Mouse (Mus musculus): ENCODE measurements around the gene AL731706.1. TPM values are rescaled to one million over a fixed set of nuclear protein-coding genes. Genes with fewer than 3 reads are reported as not detected.

The AL731706.1 gene
- 15.1 and 15.5 TPM in 2 replicates for polyA plus RNA-seq (2015; fragmentation: Nextera tagmentation; extraction: Ambion mirVana)

- Histone ChIP-seq H3K9ac (peak within 1 kb of the TSS; percentile 84), H3K27me3 (no peaks in the 10 kb centered on the region), H3K4me3 (replicated peaks) (peak within 1 kb of the TSS; percentile 79), H3K9me3 (replicated peaks) (no peaks in the 10 kb centered on the region), H3K4me2 (peak within 1 kb of the TSS; percentile 70), H3K27ac (peak within 1 kb of the TSS; percentile 89), H3K4me1 (replicated peaks) (peaks cover 30% of the 10 kb centered on the region), H3K36me3 (no peaks in the 10 kb centered on the region)
- WGBS (ENCODE audit: insufficient replicate concordance) = under 1% methylated on average over 49 of the region's 49 CpGs
- DNase-seq (peak; percentile 99), ATAC-seq (ENCODE audit: low read depth) (peak; percentile 92)
Observed at GRCm38 (mm10) chr2:136891068-136891950, at the start of gene AL731706.1, which contains the start of the genes Slx4ip and Mkks. Gene AL731706.1 (minus strand): TSS chr2:136891389. Gene Slx4ip (plus strand): TSS chr2:136891218. Gene Mkks (minus strand): TSS chr2:136891389.

- 56% methylated on average over 1 of the region's 1 CpGs for WGBS (ENCODE audit: insufficient replicate concordance)
- H3K9ac ChIP-seq = no peak overlapping the region
Observed at GRCm38 (mm10) chr2:136938249-136938648, 47.1 kb upstream of the AL731706.1 start.

GRCm38 (mm10) chr2:136936391-136937288, 45.5 kb upstream of the AL731706.1 start:
- no peaks in the 10 kb centered on the region for H3K36me3 ChIP-seq
- no peak overlapping the region for H3K4me2 ChIP-seq
- 53% methylated on average over 4 of the region's 4 CpGs for WGBS (ENCODE audit: insufficient replicate concordance)
- DNase-seq (no peak), ATAC-seq (ENCODE audit: low read depth) (no peak)
- H3K4me1 ChIP-seq (replicated peaks) = no peaks in the 10 kb centered on the region
- no peaks in the 10 kb centered on the region for H3K9me3 ChIP-seq (replicated peaks)
- no peak overlapping the region for H3K27ac ChIP-seq
- no peak overlapping the region for H3K4me3 ChIP-seq (replicated peaks)
- H3K9ac ChIP-seq = no peak overlapping the region
- no peaks in the 10 kb centered on the region for H3K27me3 ChIP-seq

More at GRCm38 (mm10) chr2:136938249-136938648, 47.1 kb upstream of the AL731706.1 start:
- ATAC-seq (ENCODE audit: low read depth) (no peak), DNase-seq (no peak)
- Histone ChIP-seq H3K27me3 (no peaks in the 10 kb centered on the region), H3K27ac (no peak overlapping the region), H3K9me3 (replicated peaks) (no peaks in the 10 kb centered on the region), H3K4me3 (replicated peaks) (no peak overlapping the region), H3K4me2 (no peak overlapping the region), H3K4me1 (replicated peaks) (no peaks in the 10 kb centered on the region), H3K36me3 (no peaks in the 10 kb centered on the region)

DNA sequence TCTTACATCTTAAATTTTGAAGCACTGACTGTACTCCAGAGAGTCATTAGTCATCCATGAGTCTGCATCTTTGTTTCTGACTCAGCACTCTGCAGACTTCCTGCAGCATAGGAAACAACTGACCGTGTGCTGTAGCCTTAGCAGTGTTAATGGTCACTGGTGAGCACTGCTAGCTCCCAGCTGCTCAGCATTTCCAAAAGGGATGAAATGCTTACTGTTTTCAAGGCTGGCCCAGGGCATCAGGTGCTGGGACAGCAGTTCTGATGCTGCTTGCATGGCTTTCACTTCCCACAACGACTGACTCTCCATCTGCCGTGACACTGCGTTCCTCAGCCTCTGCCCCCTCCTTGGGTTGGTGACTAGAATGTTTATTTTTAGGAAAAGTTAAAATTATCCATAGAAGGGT, 29.8 kb upstream of the AL731706.1 start:
- H3K36me3 ChIP-seq = no peaks in the 10 kb centered on the region
- peak; percentile 63 for DNase-seq
- 34% methylated on average over 4 of the region's 4 CpGs for WGBS (ENCODE audit: insufficient replicate concordance)
- H3K4me1 ChIP-seq (replicated peaks) = peaks cover 24% of the 10 kb centered on the region
- peak overlapping the region; percentile 87 for H3K27ac ChIP-seq
- peak overlapping the region; percentile 40; the same call in 1 of the 2 replicates for H3K4me2 ChIP-seq
- no peak overlapping the region for H3K9ac ChIP-seq
- H3K9me3 ChIP-seq (replicated peaks) = no peaks in the 10 kb centered on the region
- peak; percentile 97 for ATAC-seq (ENCODE audit: low read depth)
- H3K4me3 ChIP-seq (replicated peaks) = 0 out of 2 replicates have a peak overlapping the region, but pooled peaks have one; percentile 10
- H3K27me3 ChIP-seq = no peaks in the 10 kb centered on the region

- DNase-seq = no peak
- Histone ChIP-seq H3K9ac (no peak overlapping the region; the same call in 1 of the 2 replicates), H3K4me3 (replicated peaks) (no peak overlapping the region), H3K4me2 (0 out of 2 replicates have a peak overlapping the region, but pooled peaks have one; percentile 10), H3K4me1 (replicated peaks) (peaks cover 24% of the 10 kb centered on the region), H3K27me3 (no peaks in the 10 kb centered on the region), H3K36me3 (no peaks in the 10 kb centered on the region), H3K27ac (peak overlapping the region; percentile 87), H3K9me3 (replicated peaks) (no peaks in the 10 kb centered on the region)
- peak; percentile 19; the same call in 1 of the 2 replicates for ATAC-seq (ENCODE audit: low read depth)
- 56% methylated on average over 3 of the region's 3 CpGs for WGBS (ENCODE audit: insufficient replicate concordance)
Observed at GRCm38 (mm10) chr2:136920257-136920993, 29.2 kb upstream of the AL731706.1 start.

DNA sequence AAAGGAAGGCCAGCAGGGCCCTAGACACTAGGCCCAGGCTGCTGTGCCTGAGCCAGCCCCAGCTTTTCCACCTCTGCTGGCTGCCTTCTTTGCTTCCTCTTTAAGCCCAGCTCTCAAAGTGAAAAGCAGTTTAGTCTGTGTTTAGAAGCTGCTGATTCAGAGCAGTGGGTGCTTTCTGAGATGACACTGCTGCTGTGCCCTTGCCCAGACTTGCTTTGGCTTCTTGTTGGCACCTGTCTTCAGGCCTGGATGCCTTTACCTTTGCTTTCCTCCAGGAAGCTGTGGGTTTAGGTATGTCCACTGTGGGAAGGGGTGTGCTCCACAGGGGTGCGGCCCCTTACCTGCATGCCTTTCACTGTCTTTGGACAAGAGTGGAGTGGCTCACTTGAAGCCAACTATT, 28.2 kb upstream of the AL731706.1 start:
- Histone ChIP-seq H3K27ac (peak overlapping the region; percentile 87; the same call in 1 of the 2 replicates), H3K9me3 (replicated peaks) (no peaks in the 10 kb centered on the region), H3K9ac (no peak overlapping the region), H3K4me1 (replicated peaks) (peaks cover 24% of the 10 kb centered on the region), H3K4me3 (replicated peaks) (no peak overlapping the region), H3K27me3 (no peaks in the 10 kb centered on the region), H3K4me2 (no peak overlapping the region), H3K36me3 (no peaks in the 10 kb centered on the region)
- DNase-seq (no peak), ATAC-seq (ENCODE audit: low read depth) (no peak)
- WGBS (ENCODE audit: insufficient replicate concordance) = 73% methylated on average over 1 of the region's 1 CpGs

DNA sequence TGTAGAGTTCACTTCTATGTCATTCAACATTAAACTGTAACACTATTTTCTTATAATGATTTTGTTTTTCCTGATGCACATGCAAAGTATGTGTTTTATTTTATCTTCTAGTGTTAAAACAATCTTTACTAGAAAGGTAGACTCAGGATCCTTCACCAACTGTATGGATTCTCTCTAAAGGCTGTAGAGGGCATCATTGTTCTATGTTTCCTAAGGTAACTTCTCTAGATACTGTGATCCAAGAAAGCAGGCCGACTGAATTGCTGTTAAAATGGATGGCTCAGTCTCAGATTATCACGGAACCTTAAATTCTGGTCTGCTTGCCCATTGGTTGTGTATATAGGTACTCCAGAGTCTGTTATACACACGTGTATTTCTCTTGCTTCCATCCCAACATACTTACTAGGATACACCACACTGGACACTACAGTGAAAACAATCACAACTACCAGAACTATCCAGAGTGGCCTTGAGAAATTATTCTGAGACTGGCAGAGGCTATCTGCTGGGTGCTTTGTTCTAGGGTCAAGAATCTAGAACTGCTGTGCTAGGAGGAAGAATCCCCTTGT, 23.2 kb upstream of the AL731706.1 start:
- Histone ChIP-seq H3K36me3 (no peaks in the 10 kb centered on the region), H3K4me1 (replicated peaks) (peaks cover 5% of the 10 kb centered on the region), H3K27ac (no peak overlapping the region), H3K9me3 (replicated peaks) (no peaks in the 10 kb centered on the region), H3K4me2 (no peak overlapping the region), H3K4me3 (replicated peaks) (no peak overlapping the region), H3K27me3 (no peaks in the 10 kb centered on the region), H3K9ac (no peak overlapping the region)
- ATAC-seq (ENCODE audit: low read depth) (no peak), DNase-seq (no peak)
- 61% methylated on average over 3 of the region's 3 CpGs for WGBS (ENCODE audit: insufficient replicate concordance)

GRCm38 (mm10) chr2:136913021-136913420, 21.8 kb upstream of the AL731706.1 start:
- H3K4me1 ChIP-seq (replicated peaks) = peaks cover 6% of the 10 kb centered on the region
- DNase-seq (no peak), ATAC-seq (ENCODE audit: low read depth) (no peak)
- H3K9ac ChIP-seq = no peak overlapping the region
- no peaks in the 10 kb centered on the region for H3K36me3 ChIP-seq
- WGBS (ENCODE audit: insufficient replicate concordance) = 85% methylated on average over 3 of the region's 3 CpGs
- no peak overlapping the region for H3K4me3 ChIP-seq (replicated peaks)
- H3K27me3 ChIP-seq = no peaks in the 10 kb centered on the region
- H3K4me2 ChIP-seq = no peak overlapping the region
- H3K9me3 ChIP-seq (replicated peaks) = no peaks in the 10 kb centered on the region
- H3K27ac ChIP-seq = no peak overlapping the region

DNA sequence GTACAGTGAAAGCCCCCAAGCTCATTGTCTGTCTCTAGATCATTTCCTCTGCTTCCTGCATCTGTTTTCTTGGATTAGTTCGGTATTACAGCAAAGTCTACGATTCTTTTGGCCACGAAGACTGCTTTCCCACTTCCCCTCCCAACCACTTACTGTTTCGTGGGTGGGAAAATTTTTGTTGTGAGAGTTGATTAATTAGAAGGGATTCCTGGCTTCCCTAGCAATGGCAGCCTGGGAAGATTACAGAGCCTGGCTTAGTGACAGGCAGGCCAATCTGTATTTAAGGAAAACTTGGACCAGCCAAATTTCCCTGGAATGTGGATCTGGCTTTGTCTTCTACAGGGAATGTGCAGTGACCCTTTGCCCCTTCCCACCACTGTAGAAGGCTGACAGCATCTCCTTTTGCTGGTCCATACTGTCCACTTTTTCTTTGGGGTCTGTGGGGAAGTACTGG, 20.8 kb upstream of the AL731706.1 start:
- no peak overlapping the region for H3K27ac ChIP-seq

GRCm38 (mm10) chr2:136909298-136909697, 18.1 kb upstream of the AL731706.1 start:
- DNase-seq (no peak), ATAC-seq (ENCODE audit: low read depth) (peak; percentile 79)
- Histone ChIP-seq H3K9me3 (replicated peaks) (no peaks in the 10 kb centered on the region), H3K9ac (no peak overlapping the region), H3K36me3 (peaks cover 12% of the 10 kb centered on the region), H3K27ac (no peak overlapping the region), H3K4me3 (replicated peaks) (no peak overlapping the region), H3K4me2 (no peak overlapping the region), H3K4me1 (replicated peaks) (peaks cover 9% of the 10 kb centered on the region), H3K27me3 (no peaks in the 10 kb centered on the region)
- 44% methylated on average over 2 of the region's 2 CpGs for WGBS (ENCODE audit: insufficient replicate concordance)

More for the DNA sequence above, 20.8 kb upstream of the AL731706.1 start:
- Histone ChIP-seq H3K9me3 (replicated peaks) (no peaks in the 10 kb centered on the region), H3K4me1 (replicated peaks) (peaks cover 9% of the 10 kb centered on the region), H3K4me3 (replicated peaks) (no peak overlapping the region), H3K4me2 (no peak overlapping the region), H3K36me3 (no peaks in the 10 kb centered on the region), H3K9ac (no peak overlapping the region), H3K27me3 (no peaks in the 10 kb centered on the region)
- 30% methylated on average over 4 of the region's 4 CpGs for WGBS (ENCODE audit: insufficient replicate concordance)
- DNase-seq = no peak
- ATAC-seq (ENCODE audit: low read depth) = no peak

All from liver, embryonic 13.5 days (tissue).